Comparison of ENCODE assay signal across 27 mouse cellular contexts in genomic region chr14:99763336-99763735, GRCm38 (mm10).
A peak's percentile ranks its signal among the peaks of the same experiment; 100 is the strongest.
DNase-seq lines count a peak whose midpoint lies in the region; ATAC-seq and TF ChIP-seq lines count a peak whose summit lies in the region.
"Had no signal": no experiment of that assay in that cellular context is flagged by ENCODE, and none has a peak within 500 bp of the region (broad histone marks: within the 10 kb centered on the region; RNA-seq: fewer than 3 reads in every experiment).

No protein-coding gene starts in this region.

- H3K27me3 ChIP-seq in liver, adult 2 months (ENCODE audit: control insufficient read depth, insufficient read depth, low read length): no peaks in the 10 kb centered on the region
- no peaks in the 10 kb centered on the region for H3K27me3 ChIP-seq in liver, embryonic 11.5 days (replicated peaks; ENCODE audit: control insufficient read depth, insufficient read depth, low read length)
- H3K27me3 ChIP-seq in intestine, postnatal 0 days (replicated peaks; ENCODE audit: control insufficient read depth, insufficient read depth, low read length): no peaks in the 10 kb centered on the region
- H3K27me3 ChIP-seq: embryonic facial prominence, embryonic 15.5 days; forebrain, embryonic 15.5 days; heart, embryonic 12.5 days; heart, embryonic 15.5 days; hindbrain, embryonic 13.5 days had no signal

- peak; percentile 38 for DNase-seq in liver, adult 2 months (ENCODE audit: extremely low read depth, low read depth, low spot score)
- DNase-seq in liver, embryonic 11.5 days (ENCODE audit: low spot score): no peak
- DNase-seq in 3T3-L1 (ENCODE audit: low read depth, low spot score) (peak; percentile 39), adipocyte (ENCODE audit: low spot score) (peak; percentile 10)
- no peak for DNase-seq in gastrocnemius, postnatal 4 days (ENCODE audit: low spot score in 2 of 2)
- DNase-seq in heart, adult 9 months (ENCODE audit: low spot score in 2 of 2): no peak
- no peak for DNase-seq in ovary, postnatal 10 days (ENCODE audit: low spot score)
- DNase-seq: adrenal gland, postnatal 10 days; adrenal gland, postnatal 36 days; cerebellum, adult 18-20 months; cerebellum, adult 9-10 months; cerebellum, postnatal 14 days; embryo, embryonic 11 days; gastrocnemius, postnatal 25 days; heart, adult 2 months; heart, postnatal 10 days; heart, postnatal 36 days; kidney, adult 11 months had no signal

- no peak for ATAC-seq in liver, embryonic 11.5 days (replicated peaks; ENCODE audit: low FRiP score)
- peak; percentile 81 for ATAC-seq in intestine, postnatal 0 days
- ATAC-seq: activated CD4-positive, CD25-positive, alpha-beta regulatory T cell, adult 4 months; forebrain, embryonic 15.5 days; hindbrain, embryonic 16.5 days had no signal

- no peak for TF ChIP-seq CTCF in liver, adult 2 months (IDR thresholded peaks at IDR 0.05; ENCODE audit: low read depth, low read length)
- no peak for TF ChIP-seq CTCF in intestine, postnatal 0 days (IDR thresholded peaks at IDR 0.05; ENCODE audit: low read depth)

- H3K9me3 ChIP-seq in liver, embryonic 11.5 days (ENCODE audit: control insufficient read depth, low read length): no peaks in the 10 kb centered on the region
- no peaks in the 10 kb centered on the region for H3K9me3 ChIP-seq in intestine, postnatal 0 days (ENCODE audit: control insufficient read depth)
- H3K9me3 ChIP-seq: embryonic facial prominence, embryonic 15.5 days; forebrain, embryonic 15.5 days; heart, embryonic 12.5 days; heart, embryonic 15.5 days; hindbrain, embryonic 10.5 days; hindbrain, embryonic 13.5 days had no signal

- 34% methylated on average over 3 of the region's 3 CpGs for WGBS in liver, adult 2 months
- WGBS in liver, embryonic 11.5 days: 75% methylated on average over 3 of the region's 3 CpGs
- 40% methylated on average over 3 of the region's 3 CpGs for WGBS in intestine, postnatal 0 days

- no peak overlapping the region for H3K4me2 ChIP-seq in liver, embryonic 11.5 days
- H3K4me2 ChIP-seq in intestine, postnatal 0 days (replicated peaks; ENCODE audit: low read depth): no peak overlapping the region
- H3K4me2 ChIP-seq: embryonic facial prominence, embryonic 15.5 days; forebrain, embryonic 15.5 days; heart, embryonic 12.5 days; heart, embryonic 15.5 days; hindbrain, embryonic 13.5 days had no signal

- no peaks in the 10 kb centered on the region for H3K4me1 ChIP-seq in liver, adult 2 months (ENCODE audit: control insufficient read depth, insufficient read depth, low read length)
- no peaks in the 10 kb centered on the region for H3K4me1 ChIP-seq in liver, embryonic 11.5 days (replicated peaks; ENCODE audit: control insufficient read depth, insufficient read depth, low read length)
- H3K4me1 ChIP-seq in intestine, postnatal 0 days (replicated peaks; ENCODE audit: control insufficient read depth, insufficient read depth, low read length): no peaks in the 10 kb centered on the region
- H3K4me1 ChIP-seq: embryonic facial prominence, embryonic 15.5 days; forebrain, embryonic 15.5 days; heart, embryonic 15.5 days; hindbrain, embryonic 10.5 days; hindbrain, embryonic 13.5 days had no signal

- TF ChIP-seq POLR2A in liver, adult 2 months (IDR thresholded peaks at IDR 0.05; ENCODE audit: extremely low read depth, insufficient read depth, low read length): no peak

- H3K27ac ChIP-seq in liver, adult 2 months (replicated peaks; ENCODE audit: insufficient read depth, low read depth, low read length): no peak overlapping the region
- H3K27ac ChIP-seq in liver, embryonic 11.5 days (ENCODE audit: low read depth, low read length): no peak overlapping the region
- no peak overlapping the region for H3K27ac ChIP-seq in intestine, postnatal 0 days (ENCODE audit: low read depth, low read length)
- H3K27ac ChIP-seq: embryonic facial prominence, embryonic 15.5 days; forebrain, embryonic 15.5 days; heart, adult 2 months; heart, embryonic 15.5 days; hindbrain, embryonic 10.5 days; hindbrain, embryonic 13.5 days had no signal

- H3K9ac ChIP-seq in liver, adult 2 months (ENCODE audit: low read depth, low read length): no peak overlapping the region
- H3K9ac ChIP-seq in liver, embryonic 11.5 days (ENCODE audit: low read depth, low read length): no peak overlapping the region
- no peak overlapping the region for H3K9ac ChIP-seq in intestine, postnatal 0 days (ENCODE audit: low read depth, low read length)
- H3K9ac ChIP-seq: embryonic facial prominence, embryonic 15.5 days; forebrain, embryonic 15.5 days; heart, embryonic 12.5 days; heart, embryonic 15.5 days; hindbrain, embryonic 13.5 days had no signal

- H3K79me2 ChIP-seq in liver, adult 2 months (ENCODE audit: control insufficient read depth, insufficient read depth, low read length): no peaks in the 10 kb centered on the region

- H3K4me3 ChIP-seq in liver, adult 2 months (ENCODE audit: insufficient read depth, low read depth, low read length): no peak overlapping the region
- H3K4me3 ChIP-seq in liver, embryonic 11.5 days (ENCODE audit: low read depth, low read length): no peak overlapping the region
- no peak overlapping the region for H3K4me3 ChIP-seq in intestine, postnatal 0 days (ENCODE audit: low read depth, low read length)
- H3K4me3 ChIP-seq: embryonic facial prominence, embryonic 15.5 days; forebrain, embryonic 15.5 days; heart, adult 2 months; heart, embryonic 12.5 days; heart, embryonic 15.5 days; hindbrain, embryonic 10.5 days; hindbrain, embryonic 13.5 days had no signal

- no peaks in the 10 kb centered on the region for H3K36me3 ChIP-seq in liver, adult 2 months (ENCODE audit: control insufficient read depth, insufficient read depth, low read length)
- H3K36me3 ChIP-seq in liver, embryonic 11.5 days (ENCODE audit: control insufficient read depth, insufficient read depth, low read length): no peaks in the 10 kb centered on the region
- no peaks in the 10 kb centered on the region for H3K36me3 ChIP-seq in intestine, postnatal 0 days (ENCODE audit: control insufficient read depth, insufficient read depth)
- H3K36me3 ChIP-seq: embryonic facial prominence, embryonic 15.5 days; forebrain, embryonic 15.5 days; heart, embryonic 12.5 days; heart, embryonic 15.5 days; hindbrain, embryonic 10.5 days; hindbrain, embryonic 13.5 days had no signal

Comparison
In these comparisons a context has a peak if more than half of its experiments do, and no peak if none do; other contexts are left out.
1. DNase-seq: peak in liver, adult 2 months (single experiment), 3T3-L1 (single experiment) and adipocyte (single experiment); none in liver, embryonic 11.5 days (single experiment), gastrocnemius, postnatal 4 days (0 of 2), heart, adult 9 months (0 of 2) and ovary, postnatal 10 days (single experiment).